Mouse (Mus musculus) limb, embryonic 15.5 days (tissue): ENCODE measurements at regions not wholly inside any gene's neighbourhood (a gene's known extent, or its start where the extent isn't known, plus 50 kb on each side); places are given as distances from the start of the nearest gene placed in this dataset.

Source experiments
- ATAC-seq: fragments of 200-750 bp; cut with Nextera tagmentation; 2 replicates; pipeline ENCODE4 v1.8.0; 2017; ENCODE audit warnings: low read depth, moderate TSS enrichment; ENCODE audit not compliant: insufficient number of reproducible peaks, low FRiP score, low TSS enrichment
- H3K27ac ChIP-seq: fragments of 300-500 bp; sonication (generic); 2 replicates; pipeline ENCODE4 v1.5.1; 2015; ENCODE audit warnings: moderate library complexity, mild to moderate bottlenecking, inconsistent platforms
- H3K27me3 ChIP-seq: fragments of 300-500 bp; sonication (generic); 2 replicates; pipeline ENCODE4 v1.6.1; 2015; ENCODE audit warnings: inconsistent platforms
- H3K36me3 ChIP-seq: fragments of 300-500 bp; sonication (generic); 2 replicates; pipeline ENCODE4 v1.6.1; 2015; ENCODE audit warnings: inconsistent platforms
- H3K4me1 ChIP-seq: fragments of 300-500 bp; sonication (generic); 2 replicates; pipeline ENCODE4 v1.6.1; 2015; ENCODE audit warnings: inconsistent platforms
- H3K4me2 ChIP-seq: fragments of 300-500 bp; sonication (generic); 2 replicates; pipeline ENCODE4 v1.6.1; 2015; ENCODE audit warnings: mild to moderate bottlenecking, inconsistent platforms
- H3K4me3 ChIP-seq: fragments of 300-500 bp; sonication (generic); 2 replicates; pipeline ENCODE4 v1.5.1; 2015; ENCODE audit warnings: mild to moderate bottlenecking, inconsistent platforms
- H3K9ac ChIP-seq: fragments of 300-500 bp; sonication (generic); 2 replicates; pipeline ENCODE4 v1.6.1; 2015; ENCODE audit warnings: inconsistent platforms
- H3K9me3 ChIP-seq: fragments of 300-500 bp; sonication (generic); 2 replicates; pipeline ENCODE4 v1.6.1; 2016; ENCODE audit warnings: inconsistent platforms
- WGBS: fragments of 180-500 bp; shearing (Covaris S2); methylation state at CpG from one replicate; pipeline ENCODE4 v1.1.7; 2015; 5-methylcytosine and 5-hydroxymethylcytosine counted together

DNA sequence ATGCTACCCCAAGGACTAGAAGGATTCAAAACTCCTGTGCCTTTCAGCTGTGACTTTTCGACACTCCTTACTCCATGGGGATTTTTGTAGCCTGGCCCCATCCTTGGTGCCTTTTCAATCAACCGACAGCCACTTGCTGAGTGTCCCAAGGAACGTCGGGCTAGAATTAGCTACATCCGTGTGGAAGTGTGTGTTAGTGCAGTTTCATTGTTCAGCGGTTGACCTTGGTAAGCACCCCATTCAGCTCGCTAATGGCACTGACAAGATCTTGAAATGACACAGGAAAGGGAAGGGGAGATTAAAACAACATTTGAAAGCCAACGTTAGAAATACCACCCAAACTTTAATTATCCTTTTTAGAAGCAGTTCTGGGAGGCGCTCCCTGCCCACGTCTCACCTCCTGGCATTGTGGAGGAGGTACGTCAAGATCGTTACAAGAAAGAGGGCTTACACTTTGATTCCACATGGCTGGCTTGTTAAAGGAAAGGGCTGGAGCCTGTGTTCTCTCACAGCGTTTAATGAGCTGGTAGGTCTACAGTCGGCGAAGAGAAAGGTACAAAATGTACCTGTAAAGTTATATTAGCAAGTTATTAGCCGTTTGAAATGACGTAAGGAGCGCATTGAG lies 536.4 kb downstream of the Fam19a2 start:
- no peak overlapping the region for H3K4me3 ChIP-seq
- H3K9me3 ChIP-seq, result no peaks in the 10 kb centered on the region
- H3K36me3 ChIP-seq, result no peaks in the 10 kb centered on the region
- H3K27ac ChIP-seq, result no peak overlapping the region
- H3K4me2 ChIP-seq, result peak overlapping the region; percentile 21; the same call in 1 of the 2 replicates
- peaks cover 10% of the 10 kb centered on the region; the same call in 1 of the 2 replicates for H3K4me1 ChIP-seq
- ATAC-seq, result no peak
- no peak overlapping the region for H3K9ac ChIP-seq
- H3K27me3 ChIP-seq, result no peaks in the 10 kb centered on the region
- 34% methylated on average over 18 of the region's 18 CpGs for whole genome bisulfite sequencing

DNA sequence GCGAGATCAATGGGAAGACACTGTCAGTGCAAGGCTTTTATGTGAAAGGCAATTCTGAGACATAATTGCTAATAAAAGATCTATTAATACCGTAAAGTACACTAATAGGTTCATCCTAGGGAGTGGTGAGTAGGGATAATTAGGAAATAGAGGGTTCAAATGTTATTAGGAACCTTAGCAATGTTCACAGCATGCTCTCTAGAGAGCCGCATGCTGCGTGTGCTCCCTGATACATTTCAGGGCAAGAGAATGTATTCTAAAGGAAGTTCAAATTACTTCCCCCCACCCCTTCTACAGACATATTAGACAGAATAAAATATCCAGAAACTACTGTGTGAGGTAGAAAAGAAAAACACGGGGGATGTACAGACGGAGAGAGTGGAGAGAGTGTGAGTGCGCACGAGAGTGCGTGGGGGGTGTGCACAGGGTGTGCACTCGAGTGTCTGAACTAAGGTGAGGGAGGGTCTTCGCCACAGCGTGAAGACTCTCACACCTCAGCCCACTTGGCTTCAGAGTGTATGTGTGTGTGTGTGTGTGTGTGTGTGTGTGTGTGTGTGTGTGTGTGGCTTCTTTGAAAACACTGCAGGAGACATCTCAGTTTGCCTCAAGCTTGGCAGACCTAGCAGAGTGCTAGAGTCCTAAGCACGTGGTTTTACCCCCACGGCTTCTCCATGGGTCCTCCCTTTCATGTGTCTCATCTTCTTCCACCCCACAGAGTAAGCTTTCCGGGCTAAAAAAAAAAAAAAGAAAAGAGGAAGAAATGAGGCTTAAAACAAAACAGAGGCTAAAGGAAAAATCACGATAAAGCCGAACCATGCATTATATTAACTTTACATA lies 537.1 kb downstream of the Fam19a2 start:
- Histone ChIP-seq H3K36me3 (no peaks in the 10 kb centered on the region), H3K4me2 (peak overlapping the region; percentile 21; the same call in 1 of the 2 replicates), H3K9ac (no peak overlapping the region), H3K4me3 (no peak overlapping the region), H3K9me3 (no peaks in the 10 kb centered on the region), H3K27ac (no peak overlapping the region), H3K4me1 (peaks cover 10% of the 10 kb centered on the region; the same call in 1 of the 2 replicates), H3K27me3 (no peaks in the 10 kb centered on the region)
- ATAC-seq, result no peak
- 45% methylated on average over 17 of the region's 17 CpGs for WGBS

DNA sequence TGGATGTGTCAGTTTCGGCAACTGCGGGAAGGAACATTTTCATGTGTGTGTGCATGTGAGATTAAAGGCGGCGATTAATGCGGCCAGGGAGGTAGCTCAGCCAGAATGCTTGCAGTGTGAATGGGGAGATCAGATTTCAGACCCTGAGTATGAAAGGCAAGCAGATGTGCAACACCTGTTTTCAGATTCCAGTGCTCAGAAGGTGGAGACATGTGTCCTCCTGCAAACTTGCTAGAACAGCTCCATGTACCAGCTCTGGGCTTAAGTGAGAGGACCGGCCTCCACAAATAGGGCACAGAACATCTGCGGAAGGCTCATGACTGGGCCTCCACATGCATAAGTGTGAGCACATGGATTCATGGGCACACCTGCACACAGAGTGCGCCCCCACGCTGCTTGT lies 547.1 kb downstream of the Fam19a2 start:
- Histone ChIP-seq H3K27me3 (no peaks in the 10 kb centered on the region), H3K4me2 (no peak overlapping the region), H3K9ac (no peak overlapping the region), H3K4me1 (0 out of 2 replicates have a peak, but pooled peaks cover 3% of the 10 kb centered on the region), H3K9me3 (no peaks in the 10 kb centered on the region), H3K36me3 (no peaks in the 10 kb centered on the region), H3K27ac (no peak overlapping the region), H3K4me3 (no peak overlapping the region)
- WGBS, result 42% methylated on average over 9 of the region's 9 CpGs
- ATAC-seq, result no peak

DNA sequence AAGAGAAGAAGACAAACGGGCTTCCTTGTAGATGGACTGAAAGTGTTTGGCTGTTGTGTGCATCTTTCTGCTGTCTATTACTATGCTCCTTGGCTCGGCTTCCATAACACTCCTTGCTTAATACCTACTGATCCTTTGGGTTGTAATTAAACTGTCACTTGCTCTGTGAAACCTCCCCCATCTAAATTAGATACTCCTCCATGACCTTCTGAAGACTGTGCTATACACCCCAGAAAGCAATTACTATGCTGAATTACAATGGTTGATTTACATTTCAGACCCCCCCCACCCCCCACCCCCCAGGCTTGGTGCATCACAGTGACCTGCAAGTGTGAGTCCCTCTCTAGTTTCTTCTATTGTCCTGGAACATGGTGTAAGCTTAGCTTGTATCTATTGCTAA lies 549.3 kb downstream of the Fam19a2 start:
- Histone ChIP-seq H3K36me3 (no peaks in the 10 kb centered on the region), H3K27ac (no peak overlapping the region), H3K9me3 (no peaks in the 10 kb centered on the region), H3K27me3 (no peaks in the 10 kb centered on the region), H3K4me2 (no peak overlapping the region), H3K9ac (no peak overlapping the region), H3K4me3 (no peak overlapping the region), H3K4me1 (0 out of 2 replicates have a peak, but pooled peaks cover 3% of the 10 kb centered on the region)
- no peak for ATAC-seq
- WGBS, result 55% methylated on average over 2 of the region's 2 CpGs

DNA sequence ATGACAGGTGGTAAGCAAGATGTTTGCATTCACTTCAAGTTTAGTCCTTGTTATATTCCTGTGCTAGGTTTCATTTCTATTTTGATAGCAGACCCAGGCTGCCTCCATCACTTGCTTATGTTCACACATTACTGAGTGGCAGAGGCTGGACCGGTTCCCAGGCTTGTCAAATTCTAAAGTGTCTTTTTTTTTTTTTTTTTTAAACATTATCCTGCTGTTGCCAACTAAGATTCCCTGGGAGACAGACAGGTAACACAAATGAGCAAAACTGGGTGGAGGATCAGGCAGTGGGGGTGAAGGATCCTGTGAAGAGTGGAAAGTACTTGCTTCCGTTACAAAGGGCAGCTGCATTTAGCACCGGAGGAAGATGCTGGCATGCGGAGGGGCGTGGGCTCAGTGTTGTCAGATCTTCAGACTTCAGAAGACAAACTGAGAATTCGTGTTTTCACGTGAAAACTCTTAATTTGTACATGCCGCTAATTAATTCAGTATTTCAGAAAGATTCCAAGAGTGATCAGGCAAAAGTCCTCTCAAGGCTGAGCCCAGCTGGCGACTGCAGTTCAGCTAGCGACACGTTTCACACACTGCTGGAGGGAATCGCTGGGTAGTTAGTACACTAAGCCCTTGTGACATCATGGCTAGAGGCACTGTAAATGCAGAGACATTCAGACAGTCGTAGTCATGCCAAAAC lies 576.4 kb downstream of the Fam19a2 start:
- Histone ChIP-seq H3K27me3 (no peaks in the 10 kb centered on the region), H3K4me2 (no peak overlapping the region), H3K9ac (no peak overlapping the region), H3K36me3 (no peaks in the 10 kb centered on the region), H3K4me1 (no peaks in the 10 kb centered on the region), H3K9me3 (no peaks in the 10 kb centered on the region), H3K4me3 (no peak overlapping the region), H3K27ac (no peak overlapping the region)
- 33% methylated on average over 13 of the region's 13 CpGs for WGBS
- ATAC-seq, result no peak

DNA sequence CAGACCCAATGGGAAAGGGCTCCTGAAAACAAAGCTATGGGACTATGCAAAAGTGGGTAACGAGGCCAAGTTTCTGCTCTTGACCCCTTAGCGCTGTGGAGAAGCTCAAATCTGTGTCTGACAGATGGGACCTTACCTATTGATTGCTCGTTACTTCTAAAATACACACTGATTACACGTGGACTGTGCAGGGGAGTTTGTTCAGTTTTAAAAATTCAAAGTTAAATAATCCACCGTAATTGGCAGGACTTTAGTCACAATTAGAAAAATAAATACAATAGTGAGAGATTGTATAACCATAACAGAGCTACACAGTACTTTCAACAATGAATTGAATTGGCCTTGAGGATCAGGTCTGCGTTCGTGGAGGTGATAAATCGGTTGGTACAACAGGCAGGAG lies 578.3 kb downstream of the Fam19a2 start:
- no peaks in the 10 kb centered on the region for H3K9me3 ChIP-seq
- no peak for ATAC-seq
- H3K9ac ChIP-seq, result no peak overlapping the region
- H3K4me3 ChIP-seq, result no peak overlapping the region
- no peaks in the 10 kb centered on the region for H3K4me1 ChIP-seq
- no peak overlapping the region for H3K27ac ChIP-seq
- H3K36me3 ChIP-seq, result no peaks in the 10 kb centered on the region
- no peaks in the 10 kb centered on the region for H3K27me3 ChIP-seq
- H3K4me2 ChIP-seq, result no peak overlapping the region
- 83% methylated on average over 8 of the region's 8 CpGs for WGBS

DNA sequence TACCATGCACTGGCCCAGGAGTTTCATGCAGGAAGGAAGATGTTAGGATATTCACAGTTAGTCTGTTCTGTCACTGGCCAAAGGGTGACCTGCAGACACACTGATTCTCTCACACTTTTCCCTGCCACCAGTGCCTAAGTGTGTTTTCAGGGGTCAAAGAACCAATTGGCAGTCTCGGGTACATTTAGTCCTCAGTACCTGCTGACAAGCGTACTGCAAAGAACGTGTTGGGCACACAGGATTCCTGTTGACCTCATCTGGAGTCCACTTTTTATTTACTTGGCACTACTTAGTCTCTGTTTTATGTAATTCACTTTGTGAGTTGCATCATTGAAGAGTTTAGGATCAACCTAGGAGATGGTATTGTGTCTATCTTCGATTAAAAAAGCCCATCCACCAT lies 579.8 kb downstream of the Fam19a2 start:
- Histone ChIP-seq H3K4me2 (no peak overlapping the region), H3K4me1 (no peaks in the 10 kb centered on the region), H3K27me3 (no peaks in the 10 kb centered on the region), H3K9me3 (no peaks in the 10 kb centered on the region), H3K4me3 (no peak overlapping the region), H3K27ac (no peak overlapping the region), H3K36me3 (no peaks in the 10 kb centered on the region), H3K9ac (no peak overlapping the region)
- ATAC-seq, result no peak
- 89% methylated on average over 4 of the region's 4 CpGs for WGBS

DNA sequence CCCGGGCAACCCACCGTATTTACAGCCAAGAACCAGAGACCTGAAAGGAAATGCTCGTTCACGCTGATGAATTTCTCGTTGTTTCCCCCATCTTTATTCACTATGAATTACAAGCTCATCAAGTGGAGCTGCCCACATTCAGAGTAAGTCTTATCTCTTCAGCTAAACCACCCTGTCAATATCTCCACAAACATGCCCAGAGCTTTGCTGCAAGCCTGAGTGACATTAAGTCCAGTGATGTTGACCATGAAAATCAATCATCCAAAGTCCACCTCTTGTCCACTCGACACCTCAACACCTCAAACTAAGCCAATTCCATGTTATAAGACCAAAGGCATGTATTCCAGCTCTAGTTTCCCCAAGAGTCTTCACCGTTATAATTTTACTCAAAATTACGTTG lies 582.8 kb downstream of the Fam19a2 start:
- Histone ChIP-seq H3K36me3 (no peaks in the 10 kb centered on the region), H3K4me2 (no peak overlapping the region), H3K27me3 (no peaks in the 10 kb centered on the region), H3K27ac (no peak overlapping the region), H3K4me1 (no peaks in the 10 kb centered on the region), H3K9me3 (no peaks in the 10 kb centered on the region), H3K4me3 (no peak overlapping the region), H3K9ac (no peak overlapping the region)
- ATAC-seq, result no peak
- 87% methylated on average over 8 of the region's 8 CpGs for WGBS

DNA sequence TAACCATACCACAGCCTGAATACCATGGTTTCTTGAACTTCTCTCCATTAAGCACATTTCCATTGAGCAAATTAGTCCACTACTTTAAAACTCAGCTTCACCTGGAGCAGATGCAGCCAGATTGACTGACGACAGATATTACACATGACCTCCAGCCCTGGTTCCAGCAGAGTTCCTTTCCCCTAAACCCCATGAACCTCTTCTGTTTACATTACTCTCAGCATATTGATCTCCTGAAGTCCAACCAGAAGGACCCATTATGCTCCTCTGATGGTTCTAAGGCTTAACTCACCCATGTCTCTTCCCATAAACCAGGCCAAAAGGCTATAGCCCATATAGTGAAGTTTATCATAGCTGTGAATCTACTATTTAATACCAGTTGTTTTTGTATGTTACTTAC lies 584.8 kb downstream of the Fam19a2 start:
- ATAC-seq, result no peak
- Histone ChIP-seq H3K4me1 (no peaks in the 10 kb centered on the region), H3K27me3 (no peaks in the 10 kb centered on the region), H3K4me3 (no peak overlapping the region), H3K9me3 (no peaks in the 10 kb centered on the region), H3K36me3 (no peaks in the 10 kb centered on the region), H3K9ac (no peak overlapping the region), H3K4me2 (no peak overlapping the region), H3K27ac (no peak overlapping the region)
- WGBS, result 86% methylated on average over 1 of the region's 1 CpGs

DNA sequence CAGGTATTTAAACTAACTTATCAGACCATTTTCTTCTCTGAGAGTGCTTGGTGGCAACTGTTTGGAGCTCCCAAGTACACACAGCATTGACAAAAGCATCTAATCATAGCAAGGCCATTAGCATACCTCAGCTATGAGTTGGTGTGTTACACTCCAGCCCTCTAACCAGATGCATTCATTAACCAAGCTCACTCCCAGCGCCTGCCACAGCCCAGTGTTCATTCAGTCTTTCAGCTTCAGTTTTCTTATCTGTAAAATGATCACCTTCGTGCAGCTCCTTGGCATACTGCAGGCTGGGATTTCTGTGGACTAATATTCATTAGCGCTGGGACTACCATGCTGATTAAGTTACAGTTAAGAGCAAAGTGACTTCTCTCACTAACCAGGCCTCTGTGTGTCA lies 611.7 kb downstream of the Fam19a2 start:
- no peak overlapping the region for H3K27ac ChIP-seq
- no peaks in the 10 kb centered on the region for H3K9me3 ChIP-seq
- no peaks in the 10 kb centered on the region for H3K4me1 ChIP-seq
- no peaks in the 10 kb centered on the region for H3K27me3 ChIP-seq
- H3K4me2 ChIP-seq, result no peak overlapping the region
- no peak for ATAC-seq
- no peak overlapping the region for H3K4me3 ChIP-seq
- H3K9ac ChIP-seq, result no peak overlapping the region
- no peaks in the 10 kb centered on the region for H3K36me3 ChIP-seq
- WGBS, result 47% methylated on average over 3 of the region's 3 CpGs

DNA sequence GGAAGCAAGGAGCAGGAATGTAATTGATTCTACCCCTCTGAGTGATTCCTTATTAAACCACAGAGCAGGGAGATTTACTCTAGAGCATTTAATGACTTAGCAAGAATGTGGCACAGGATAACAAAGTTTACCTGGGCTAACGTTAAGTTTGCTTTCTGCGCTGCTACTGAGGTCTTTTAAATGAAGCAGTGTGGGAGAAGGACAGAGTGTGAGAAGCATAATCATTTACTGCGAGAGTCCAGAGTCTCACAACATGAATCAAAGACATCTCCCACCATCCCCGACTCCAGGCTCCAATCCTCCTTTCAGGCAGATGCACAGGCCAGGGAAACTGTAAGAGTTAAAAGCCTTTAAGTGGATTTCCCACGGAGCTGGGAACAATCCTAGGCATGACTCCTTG lies 612.1 kb downstream of the Fam19a2 start:
- no peak for ATAC-seq
- H3K27me3 ChIP-seq, result no peaks in the 10 kb centered on the region
- no peaks in the 10 kb centered on the region for H3K9me3 ChIP-seq
- H3K27ac ChIP-seq, result no peak overlapping the region
- H3K9ac ChIP-seq, result no peak overlapping the region
- H3K4me3 ChIP-seq, result no peak overlapping the region
- H3K4me1 ChIP-seq, result no peaks in the 10 kb centered on the region
- H3K4me2 ChIP-seq, result no peak overlapping the region
- 35% methylated on average over 5 of the region's 5 CpGs for WGBS
- no peaks in the 10 kb centered on the region for H3K36me3 ChIP-seq

DNA sequence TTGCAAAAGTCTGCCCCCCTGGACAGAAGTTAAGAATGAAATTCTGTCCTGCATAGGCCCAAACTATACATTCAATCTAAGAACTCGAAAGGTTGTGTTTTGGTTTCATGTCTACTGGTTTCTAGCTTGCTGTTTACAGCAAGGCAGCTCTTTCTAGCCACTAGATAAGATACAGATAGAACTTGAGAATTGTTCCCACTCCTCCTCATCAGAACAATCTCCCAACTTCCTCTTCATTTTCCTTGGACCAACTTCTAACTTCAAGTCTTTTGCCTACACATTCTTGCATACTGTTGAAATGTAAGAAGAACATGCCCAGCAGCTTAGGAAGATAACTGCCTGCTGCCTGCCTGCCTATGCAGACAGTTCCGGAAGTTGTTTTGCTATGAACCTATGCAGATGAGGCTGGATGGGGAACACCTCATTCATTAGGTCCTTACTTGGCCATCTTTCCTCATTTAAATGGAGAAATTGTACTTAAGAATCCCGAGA lies 624.9 kb downstream of the Fam19a2 start:
- Histone ChIP-seq H3K4me2 (no peak overlapping the region), H3K9ac (no peak overlapping the region), H3K9me3 (no peaks in the 10 kb centered on the region), H3K4me3 (no peak overlapping the region), H3K36me3 (no peaks in the 10 kb centered on the region), H3K27ac (no peak overlapping the region), H3K4me1 (no peaks in the 10 kb centered on the region), H3K27me3 (no peaks in the 10 kb centered on the region)
- WGBS, result 88% methylated on average over 3 of the region's 3 CpGs
- no peak for ATAC-seq
